Mouse (Mus musculus): ENCODE results near the gene Pou2af1. TPM values are rescaled to one million over a fixed set of nuclear protein-coding genes. Genes with fewer than 3 reads are reported as not detected.

The Pou2af1 gene
- polyA plus RNA-seq (2012; rRNA removed), result 0.01 and 0.09 TPM in 2 replicates

DNA sequence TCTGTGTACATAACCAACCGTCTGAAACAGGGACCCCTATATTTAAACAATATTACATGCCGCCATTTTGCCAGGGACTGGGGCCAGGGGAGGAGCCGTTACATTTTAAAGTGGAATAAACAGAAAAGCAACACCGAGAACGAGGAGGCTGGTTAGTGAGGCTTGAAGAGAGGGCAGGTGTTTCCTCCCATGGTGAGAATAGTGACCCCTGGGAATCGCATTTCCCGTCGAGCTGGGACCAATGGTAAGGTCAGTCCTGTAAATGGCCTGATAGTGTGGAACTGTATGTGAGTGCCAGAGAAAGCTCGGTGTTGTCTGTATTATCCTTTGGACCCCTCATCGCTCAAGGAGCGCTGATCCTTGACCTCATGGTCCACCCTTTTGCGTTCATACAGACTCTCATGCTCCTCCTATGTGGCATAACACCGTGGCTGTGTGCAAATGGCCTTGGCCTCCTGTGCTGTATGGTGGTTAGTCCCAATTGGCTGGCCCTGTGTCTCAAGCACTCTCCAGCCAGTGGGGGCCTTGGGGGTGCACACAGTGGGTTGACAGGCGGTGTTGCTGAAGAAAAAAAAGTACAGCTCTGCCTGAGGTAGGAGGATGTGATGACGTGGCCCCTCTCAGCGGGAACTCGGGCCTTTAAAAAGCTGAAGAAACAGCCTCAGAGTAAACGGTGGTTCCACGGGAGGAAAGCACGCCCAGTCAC lies at the start of gene Pou2af1:
TSS of gene Pou2af1 (plus strand) at position 686 of the 706 bp plus-strand sequence.

DNA sequence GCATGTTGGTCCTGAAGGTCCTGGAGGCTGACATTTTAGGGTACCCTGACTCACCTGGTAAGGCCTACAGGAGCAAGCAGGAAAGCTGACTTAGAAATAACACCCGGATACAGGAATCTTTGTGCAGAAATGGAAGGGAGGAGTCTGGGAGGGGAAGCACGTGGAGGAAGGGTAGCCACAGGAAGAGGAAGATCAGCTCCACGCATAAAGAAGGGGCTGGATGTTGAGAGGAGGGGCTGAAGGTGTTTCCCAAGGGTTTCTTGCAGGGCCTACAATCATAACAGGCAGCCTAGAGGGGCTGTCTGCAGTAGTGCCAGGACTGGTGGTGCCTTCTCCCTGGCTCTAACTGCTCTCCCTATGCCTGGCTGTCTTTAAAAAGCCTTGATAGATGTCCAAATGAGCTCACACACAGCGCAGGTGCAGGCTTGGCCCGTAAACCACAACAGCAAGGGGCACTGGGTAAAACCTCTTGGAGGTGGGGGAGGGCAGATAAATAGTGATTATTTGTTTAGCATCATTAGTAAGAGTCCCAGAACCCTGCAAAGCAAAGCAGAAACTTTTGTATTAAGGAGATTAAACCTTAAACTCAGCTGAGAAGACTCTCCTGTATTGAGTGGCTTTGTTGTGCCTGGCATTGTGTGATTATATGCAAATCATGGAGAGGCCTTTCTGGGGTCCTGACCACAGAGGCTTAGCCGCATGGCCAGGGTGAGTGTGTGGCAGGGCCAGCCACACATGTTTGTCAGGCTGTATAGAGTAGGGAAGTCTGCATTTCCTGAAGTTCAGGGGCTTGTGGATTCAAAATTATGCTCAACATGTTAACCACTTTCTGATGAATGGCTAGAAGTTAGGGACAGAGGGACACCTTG lies 48.0 kb upstream of the Pou2af1 start, which contains the start of gene Gm32742:
TSS of gene Gm32742 (minus strand) at position 206 of the 869 bp plus-strand sequence.

DNA sequence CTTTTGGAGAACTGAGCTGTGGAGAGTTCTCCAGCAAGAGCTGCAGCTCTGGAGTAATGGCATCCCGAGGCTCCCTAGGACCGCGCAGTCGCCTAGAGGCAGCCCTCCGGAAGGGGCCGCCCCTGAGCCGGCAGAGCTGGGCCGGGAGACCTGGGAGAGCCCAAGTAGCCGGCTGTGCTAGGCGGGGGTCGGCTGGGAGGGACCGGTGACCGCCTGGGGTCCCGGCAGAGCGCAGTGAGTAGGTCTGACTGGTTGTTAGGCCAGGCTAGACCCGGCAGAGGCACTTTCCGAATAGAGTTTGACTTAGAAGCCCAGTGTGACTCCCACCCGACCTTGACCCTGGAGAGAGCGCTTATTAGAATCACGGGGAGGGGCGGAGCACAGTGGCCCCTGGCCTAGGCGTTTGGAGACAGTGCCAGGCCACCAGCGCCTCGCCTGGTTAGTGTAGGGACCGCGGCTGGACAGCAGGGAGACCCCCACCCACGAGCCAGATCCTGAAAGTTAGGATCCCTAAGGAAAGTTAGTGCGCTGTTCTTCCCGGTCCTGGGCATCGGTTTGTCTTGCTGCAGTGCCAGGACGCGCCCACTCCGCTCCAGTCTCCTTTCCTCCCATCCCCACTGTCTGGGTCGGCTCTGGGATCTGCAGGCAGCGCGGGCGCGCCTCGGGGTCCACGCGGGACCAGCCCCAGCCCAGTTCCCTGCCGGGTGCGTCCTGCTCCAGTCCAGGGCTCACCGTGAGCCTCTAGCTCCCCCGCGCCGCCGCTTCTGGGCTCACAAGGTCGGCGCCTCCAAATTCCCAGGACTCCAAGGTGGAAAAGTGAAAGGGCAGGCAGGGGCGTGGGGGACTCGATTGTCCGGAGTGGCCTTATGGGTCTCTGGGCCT lies 65.2 kb downstream of the Pou2af1 start, which contains the start of gene Colca2:
TSS of gene Colca2 (minus strand) at position 70 of the 882 bp plus-strand sequence.

Other genes with a start within 250 kb of the Pou2af1 start
- 10.7 and 12.6 TPM in 2 replicates for gene Sik2, start 204.6 kb upstream of the Pou2af1 start, polyA plus RNA-seq (2012; rRNA removed)
- not detected in 2 replicates for gene Btg4, start 152.8 kb upstream of the Pou2af1 start, polyA plus RNA-seq (2012; rRNA removed)
- gene Layn, start 136.6 kb upstream of the Pou2af1 start, polyA plus RNA-seq (2012; rRNA removed), result 1.4 and 1.8 TPM in 2 replicates
- 0.08 and 0.12 TPM in 2 replicates for gene 4833427G06Rik, start 111.6 kb upstream of the Pou2af1 start, polyA plus RNA-seq (2012; rRNA removed)
- 0.02 and 0.04 TPM in 2 replicates for gene Gm32742, start 48.2 kb upstream of the Pou2af1 start, polyA plus RNA-seq (2012; rRNA removed)
- gene Colca2, start 64.9 kb downstream of the Pou2af1 start, polyA plus RNA-seq (2012; rRNA removed), result 1.0 and 2.2 TPM in 2 replicates
- gene 1810046K07Rik, start 115.2 kb downstream of the Pou2af1 start, polyA plus RNA-seq (2012; rRNA removed), result not detected in 2 replicates